Mouse (Mus musculus) testis, adult 2 months (tissue): ENCODE results near the gene Inhbb.

Experiments
- CTCF ChIP-seq: fragments of 200-500 bp; IDR thresholded peaks from 2 replicates; pipeline ENCODE4 v1.5.1; 2012; ENCODE audit warnings: low read depth, mild to moderate bottlenecking, inconsistent platforms, low read length, moderate library complexity; ENCODE audit not compliant: control insufficient read depth, insufficient read depth, insufficient replicate concordance
- POLR2A ChIP-seq: fragments of 200-500 bp; IDR thresholded peaks from 2 replicates; pipeline ENCODE4 v1.6.1; 2012; ENCODE audit warnings: low read depth, mild to moderate bottlenecking, inconsistent platforms, low read length, moderate library complexity; ENCODE audit not compliant: control insufficient read depth

- TF ChIP-seq CTCF (no peak), POLR2A (no peak)
These were observed 33.2 kb downstream of the Inhbb start for GRCm38 (mm10) chr1:119388664-119389396.
